Mouse (Mus musculus): ENCODE results near the gene Snrpf. TPM values are rescaled to one million over a fixed set of nuclear protein-coding genes. Genes with fewer than 3 reads are reported as not detected.

The Snrpf gene
- polyA plus RNA-seq, 1 experiment from 2014 or later = 144 TPM

- no peak for ATAC-seq (ENCODE audit: insufficient number of reproducible peaks, insufficient read depth, low FRiP score, low TSS enrichment)
- 61% methylated on average over 5 of the region's 5 CpGs for WGBS
Observed at GRCm38 (mm10) chr10:93544172-93544571, 45.3 kb downstream of the Snrpf start.

GRCm38 (mm10) chr10:93543176-93543575, 46.3 kb downstream of the Snrpf start:
- peaks cover 11% of the 10 kb centered on the region for H3K4me1 ChIP-seq

More at GRCm38 (mm10) chr10:93544172-93544571, 45.3 kb downstream of the Snrpf start:
- no peak overlapping the region for H3K27ac ChIP-seq
- no peaks in the 10 kb centered on the region for H3K9me3 ChIP-seq
- no peaks in the 10 kb centered on the region for H3K36me3 ChIP-seq
- H3K4me3 ChIP-seq = no peak overlapping the region
- peaks cover 11% of the 10 kb centered on the region for H3K4me1 ChIP-seq
- H3K9ac ChIP-seq = no peak overlapping the region
- H3K4me2 ChIP-seq (replicated peaks) = no peak overlapping the region
- no peaks in the 10 kb centered on the region for H3K27me3 ChIP-seq

GRCm38 (mm10) chr10:93542356-93542755, 47.1 kb downstream of the Snrpf start:
- no peak overlapping the region for H3K4me3 ChIP-seq
- WGBS = 42% methylated on average over 4 of the region's 4 CpGs
- no peak for ATAC-seq (ENCODE audit: insufficient number of reproducible peaks, insufficient read depth, low FRiP score, low TSS enrichment)

More at GRCm38 (mm10) chr10:93543176-93543575, 46.3 kb downstream of the Snrpf start:
- Histone ChIP-seq H3K27me3 (no peaks in the 10 kb centered on the region), H3K9me3 (no peaks in the 10 kb centered on the region), H3K4me3 (no peak overlapping the region), H3K9ac (no peak overlapping the region), H3K4me2 (replicated peaks) (no peak overlapping the region), H3K27ac (no peak overlapping the region), H3K36me3 (no peaks in the 10 kb centered on the region)
- WGBS = 64% methylated on average over 6 of the region's 6 CpGs
- ATAC-seq (ENCODE audit: insufficient number of reproducible peaks, insufficient read depth, low FRiP score, low TSS enrichment) = no peak

GRCm38 (mm10) chr10:93541585-93541984, 47.9 kb downstream of the Snrpf start:
- H3K36me3 ChIP-seq = no peaks in the 10 kb centered on the region

More at GRCm38 (mm10) chr10:93542356-93542755, 47.1 kb downstream of the Snrpf start:
- no peaks in the 10 kb centered on the region for H3K36me3 ChIP-seq
- no peak overlapping the region for H3K9ac ChIP-seq
- no peaks in the 10 kb centered on the region for H3K27me3 ChIP-seq
- H3K4me2 ChIP-seq (replicated peaks) = no peak overlapping the region
- no peaks in the 10 kb centered on the region for H3K9me3 ChIP-seq
- H3K4me1 ChIP-seq = peaks cover 11% of the 10 kb centered on the region
- H3K27ac ChIP-seq = no peak overlapping the region

GRCm38 (mm10) chr10:93540431-93541210, 48.9 kb downstream of the Snrpf start, which contains the start of gene Ccdc38:
TSS of gene Ccdc38 (plus strand) at chr10:93540632.
- peaks cover 11% of the 10 kb centered on the region for H3K4me1 ChIP-seq

More at GRCm38 (mm10) chr10:93541585-93541984, 47.9 kb downstream of the Snrpf start:
- Histone ChIP-seq H3K27ac (no peak overlapping the region), H3K9ac (no peak overlapping the region), H3K27me3 (no peaks in the 10 kb centered on the region), H3K4me1 (peaks cover 11% of the 10 kb centered on the region), H3K9me3 (no peaks in the 10 kb centered on the region), H3K4me2 (replicated peaks) (no peak overlapping the region), H3K4me3 (no peak overlapping the region)
- no peak for ATAC-seq (ENCODE audit: insufficient number of reproducible peaks, insufficient read depth, low FRiP score, low TSS enrichment)
- 76% methylated on average over 1 of the region's 1 CpGs for WGBS

GRCm38 (mm10) chr10:93539775-93540430, 49.6 kb downstream of the Snrpf start, which contains the start of gene Amdhd1:
TSS of gene Amdhd1 (minus strand) at chr10:93540033.
- Histone ChIP-seq H3K36me3 (no peaks in the 10 kb centered on the region), H3K4me2 (replicated peaks) (peak within 1 kb of the TSS; percentile 78), H3K9me3 (no peaks in the 10 kb centered on the region), H3K9ac (peak within 1 kb of the TSS; percentile 38; the same call in 1 of the 2 replicates), H3K27ac (no peak within 1 kb of the TSS), H3K4me1 (peaks cover 11% of the 10 kb centered on the region), H3K4me3 (peak within 1 kb of the TSS; percentile 46), H3K27me3 (peaks cover 3% of the 10 kb centered on the region; the same call in 1 of the 2 replicates)
- ATAC-seq (ENCODE audit: insufficient number of reproducible peaks, insufficient read depth, low FRiP score, low TSS enrichment) = peak; percentile 76
- 3% methylated on average over 35 of the region's 35 CpGs for WGBS

More at GRCm38 (mm10) chr10:93540431-93541210, 48.9 kb downstream of the Snrpf start, which contains the start of gene Ccdc38:
- H3K9me3 ChIP-seq = no peaks in the 10 kb centered on the region
- no peak for ATAC-seq (ENCODE audit: insufficient number of reproducible peaks, insufficient read depth, low FRiP score, low TSS enrichment)
- H3K27me3 ChIP-seq = no peaks in the 10 kb centered on the region
- no peak within 1 kb of the TSS for H3K27ac ChIP-seq
- WGBS = 61% methylated on average over 17 of the region's 17 CpGs
- no peaks in the 10 kb centered on the region for H3K36me3 ChIP-seq
- peak within 1 kb of the TSS; percentile 38; the same call in 1 of the 2 replicates for H3K9ac ChIP-seq
- H3K4me3 ChIP-seq = peak within 1 kb of the TSS; percentile 46
- peak within 1 kb of the TSS; percentile 78 for H3K4me2 ChIP-seq (replicated peaks)

GRCm38 (mm10) chr10:93538818-93539217, 50.7 kb downstream of the Snrpf start:
- Histone ChIP-seq H3K4me2 (replicated peaks) (no peak overlapping the region), H3K27ac (no peak overlapping the region), H3K4me1 (peaks cover 17% of the 10 kb centered on the region), H3K4me3 (no peak overlapping the region), H3K36me3 (no peaks in the 10 kb centered on the region), H3K9me3 (no peaks in the 10 kb centered on the region), H3K27me3 (peaks cover 12% of the 10 kb centered on the region), H3K9ac (no peak overlapping the region)
- WGBS = 69% methylated on average over 6 of the region's 6 CpGs
- no peak for ATAC-seq (ENCODE audit: insufficient number of reproducible peaks, insufficient read depth, low FRiP score, low TSS enrichment)

GRCm38 (mm10) chr10:93538287-93538686, 51.2 kb downstream of the Snrpf start:
- H3K27me3 ChIP-seq = peaks cover 12% of the 10 kb centered on the region
- no peak overlapping the region for H3K9ac ChIP-seq
- 82% methylated on average over 2 of the region's 2 CpGs for WGBS
- H3K4me2 ChIP-seq (replicated peaks) = no peak overlapping the region
- H3K4me1 ChIP-seq = peaks cover 17% of the 10 kb centered on the region
- no peak overlapping the region for H3K4me3 ChIP-seq
- ATAC-seq (ENCODE audit: insufficient number of reproducible peaks, insufficient read depth, low FRiP score, low TSS enrichment) = no peak
- H3K27ac ChIP-seq = no peak overlapping the region
- no peaks in the 10 kb centered on the region for H3K36me3 ChIP-seq
- H3K9me3 ChIP-seq = no peaks in the 10 kb centered on the region

Other genes starting within 250 kb of the Snrpf start
- 223 and 224 TPM in 2 replicates for gene Lta4h, start 136.3 kb downstream of the Snrpf start, polyA plus RNA-seq (2016; fragmentation: Nextera tagmentation; extraction: Ambion mirVana)
- gene Hal, start 100.9 kb downstream of the Snrpf start, polyA plus RNA-seq (2016; fragmentation: Nextera tagmentation; extraction: Ambion mirVana) = not detected in 2 replicates
- 0.11 and 0.42 TPM in 2 replicates for gene Amdhd1, start 49.7 kb downstream of the Snrpf start, polyA plus RNA-seq (2016; fragmentation: Nextera tagmentation; extraction: Ambion mirVana)
- 0.46 and 0.68 TPM in 2 replicates for gene Ccdc38, start 49.1 kb downstream of the Snrpf start, polyA plus RNA-seq (2016; fragmentation: Nextera tagmentation; extraction: Ambion mirVana)
- 0.89 and 1.5 TPM in 2 replicates for gene Ntn4, start 51.0 kb upstream of the Snrpf start, polyA plus RNA-seq (2016; fragmentation: Nextera tagmentation; extraction: Ambion mirVana)
- gene Usp44, start 241.8 kb upstream of the Snrpf start, polyA plus RNA-seq (2016; fragmentation: Nextera tagmentation; extraction: Ambion mirVana) = 2.1 and 2.5 TPM in 2 replicates

All from embryonic facial prominence, embryonic 12.5 days (tissue).